Mouse (Mus musculus) brain, embryonic 14.5 days (tissue): ENCODE data around the gene Tapbpl.

Experiments
- CTCF ChIP-seq: fragments of 200-500 bp; IDR thresholded peaks from 2 replicates; pipeline ENCODE4 v1.5.1; 2012; ENCODE audit warnings: inconsistent platforms, mild to moderate bottlenecking, moderate library complexity, borderline replicate concordance; ENCODE audit not compliant: insufficient read depth, insufficient read length; ENCODE audit errors: extremely low read depth
- POLR2A ChIP-seq: fragments of 200-500 bp; IDR thresholded peaks from 2 replicates; pipeline ENCODE4 v1.6.1; 2012; ENCODE audit warnings: mild to moderate bottlenecking, inconsistent platforms, borderline replicate concordance; ENCODE audit not compliant: poor library complexity, insufficient read depth, insufficient read length, severe bottlenecking; ENCODE audit errors: extremely low read depth

DNA sequence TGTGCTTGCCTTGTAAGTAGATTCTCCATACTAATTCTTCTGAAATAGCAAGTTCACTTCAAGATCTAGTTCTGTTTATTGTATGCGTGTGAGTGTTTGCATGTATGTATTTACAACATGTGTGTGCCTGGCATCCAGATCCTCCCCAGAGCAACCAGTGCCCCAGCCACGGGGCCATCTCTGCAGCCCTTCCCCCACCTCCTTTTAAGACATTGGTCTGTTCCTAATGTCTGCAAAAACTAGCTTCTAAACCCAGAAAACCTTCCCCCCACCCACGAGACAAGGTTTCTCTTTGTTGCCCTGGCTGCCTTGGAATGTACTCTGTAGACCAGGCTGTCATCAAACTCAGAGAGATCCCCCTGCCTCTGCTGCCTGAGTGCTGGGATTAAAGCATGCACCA is 9.1 kb downstream of the Tapbpl start:
- TF ChIP-seq CTCF (no peak), POLR2A (no peak)
